Mouse (Mus musculus): Measurements from ENCODE around the gene Cbr4.

Cbr4 gene

GRCm38 (mm10) chr8:61487597-61488156, at the start of gene Cbr4:
TSS of gene Cbr4 (plus strand) at chr8:61487734.
- peak; percentile 98 for DNase-seq

- peak; percentile 27 for DNase-seq
Observed at GRCm38 (mm10) chr8:61442988-61443387, 44.5 kb upstream of the Cbr4 start.

GRCm38 (mm10) chr8:61444358-61444757, 43.2 kb upstream of the Cbr4 start:
- peak; percentile 64 for DNase-seq

- DNase-seq: peak; percentile 54
Observed at GRCm38 (mm10) chr8:61446329-61446728, 41.2 kb upstream of the Cbr4 start.

GRCm38 (mm10) chr8:61448100-61448499, 39.4 kb upstream of the Cbr4 start:
- DNase-seq: peak; percentile 3

- DNase-seq: peak; percentile 54
Observed at GRCm38 (mm10) chr8:61448881-61449280, 38.7 kb upstream of the Cbr4 start.

GRCm38 (mm10) chr8:61450916-61451575, 36.5 kb upstream of the Cbr4 start:
- DNase-seq: peak; percentile 63

- DNase-seq: peak; percentile 56
Observed at GRCm38 (mm10) chr8:61451721-61452337, 35.7 kb upstream of the Cbr4 start.

GRCm38 (mm10) chr8:61459763-61460162, 27.8 kb upstream of the Cbr4 start:
- peak; percentile 74 for DNase-seq

- DNase-seq: peak; percentile 11
Observed at GRCm38 (mm10) chr8:61462221-61462620, 25.3 kb upstream of the Cbr4 start.

GRCm38 (mm10) chr8:61464393-61464792, 23.1 kb upstream of the Cbr4 start:
- DNase-seq: peak; percentile 51

GRCm38 (mm10) chr8:61466696-61467552, 20.6 kb upstream of the Cbr4 start:
- peak; percentile 48 for DNase-seq

- DNase-seq: peak; percentile 27
Observed at GRCm38 (mm10) chr8:61467553-61467815, 20.1 kb upstream of the Cbr4 start.

GRCm38 (mm10) chr8:61470213-61470612, 17.3 kb upstream of the Cbr4 start:
- DNase-seq: peak; percentile 11

- peak; percentile 59 for DNase-seq
Observed at GRCm38 (mm10) chr8:61475251-61475673, 12.3 kb upstream of the Cbr4 start.

GRCm38 (mm10) chr8:61476160-61476559, 11.4 kb upstream of the Cbr4 start:
- DNase-seq: peak; percentile 48

- peak; percentile 59 for DNase-seq
Observed at GRCm38 (mm10) chr8:61478150-61478549, 9.4 kb upstream of the Cbr4 start.

- DNase-seq: peak; percentile 31
Observed at GRCm38 (mm10) chr8:61478793-61479192, 8.7 kb upstream of the Cbr4 start.

GRCm38 (mm10) chr8:61479506-61480214, 7.9 kb upstream of the Cbr4 start:
- peak; percentile 95 for DNase-seq

- peak; percentile 86 for DNase-seq
Observed at GRCm38 (mm10) chr8:61480260-61480967, 7.1 kb upstream of the Cbr4 start.

- peak; percentile 60 for DNase-seq
Observed at GRCm38 (mm10) chr8:61486923-61487529, 508 bp upstream of the Cbr4 start.

GRCm38 (mm10) chr8:61488631-61489030, 1.1 kb downstream of the Cbr4 start:
- DNase-seq: peak; percentile 91
